Mouse (Mus musculus) MEL (cell line): ENCODE results near the gene Egr4. TPM values are rescaled to one million over a fixed set of nuclear protein-coding genes. Genes with fewer than 3 reads are reported as not detected.

Source experiments
- DNase-seq: peaks from one replicate; pipeline ENCODE4 v3.0.0; 2011; ENCODE audit warnings: low read depth, low spot score
- H3K27ac ChIP-seq: 2 replicates; pipeline ENCODE4 v1.5.1; 2012; ENCODE audit warnings: low read depth, mild to moderate bottlenecking, control low read depth, low read length, moderate library complexity; ENCODE audit not compliant: control insufficient read depth
- H3K27me3 ChIP-seq, 2 experiments: fragments of 150-350 bp in 1 of 2; sonication (generic) in 1 of 2; 2 replicates each; pipeline ENCODE4 v1.6.1; 2012; ENCODE audit warnings: low read length in 2 of 2, mild to moderate bottlenecking in 2 of 2, improper control_type of control experiment in 1 of 2, moderate library complexity in 1 of 2; ENCODE audit not compliant: insufficient read depth in 2 of 2, control insufficient read depth in 1 of 2
- H3K36me3 ChIP-seq, 2 experiments: 2 replicates each; pipeline ENCODE4 v1.6.1; 2012 to 2014; ENCODE audit warnings: low read length in 2 of 2, improper control_type of control experiment in 1 of 2, inconsistent platforms in 1 of 2, mild to moderate bottlenecking in 1 of 2; ENCODE audit not compliant: insufficient read depth in 2 of 2, control insufficient read depth in 1 of 2
- H3K4me1 ChIP-seq, 2 experiments: fragments of 150-350 bp in 1 of 2; sonication (generic) in 1 of 2; 2 replicates each; pipeline ENCODE4 v1.6.1; 2012; ENCODE audit warnings: low read length in 2 of 2, improper control_type of control experiment in 1 of 2, mild to moderate bottlenecking in 1 of 2; ENCODE audit not compliant: insufficient read depth in 2 of 2, control insufficient read depth in 1 of 2
- H3K4me3 ChIP-seq, 2 experiments: fragments of 150-350 bp in 1 of 2; sonication (generic) in 1 of 2; 2 replicates each; pipeline ENCODE4 v1.5.1; 2012; ENCODE audit warnings: low read depth in 2 of 2, low read length in 2 of 2, mild to moderate bottlenecking in 2 of 2, moderate library complexity in 2 of 2, control low read depth in 1 of 2, improper control_type of control experiment in 1 of 2; ENCODE audit not compliant: control insufficient read depth in 1 of 2, insufficient read depth in 1 of 2
- H3K79me2 ChIP-seq: 2 replicates; pipeline ENCODE4 v1.6.1; 2012; ENCODE audit warnings: mild to moderate bottlenecking, low read length, moderate library complexity; ENCODE audit not compliant: control insufficient read depth, poor library complexity, insufficient read depth
- H3K9ac ChIP-seq: 2 replicates; pipeline ENCODE4 v1.6.1; 2012; ENCODE audit warnings: low read depth, mild to moderate bottlenecking, control low read depth, low read length, moderate library complexity; ENCODE audit not compliant: control insufficient read depth, poor library complexity, severe bottlenecking
- H3K9me3 ChIP-seq: fragments of 150-350 bp; sonication (generic); replicated peaks from 2 replicates; pipeline ENCODE4 v1.6.1; 2012; ENCODE audit warnings: mild to moderate bottlenecking, low read length, improper control_type of control experiment, moderate library complexity; ENCODE audit not compliant: insufficient read depth
- BHLHE40 ChIP-seq: IDR thresholded peaks from 2 replicates; pipeline ENCODE4 v1.6.1; 2012; ENCODE audit warnings: low read depth, mild to moderate bottlenecking, inconsistent platforms, low read length, improper control_type of control experiment, borderline replicate concordance
- CHD1 ChIP-seq: IDR thresholded peaks from 2 replicates; pipeline ENCODE4 v1.6.1; 2012; ENCODE audit warnings: low read depth, mild to moderate bottlenecking, inconsistent platforms, low read length, improper control_type of control experiment
- CTCF ChIP-seq, 3 experiments: IDR thresholded peaks in 2 of 3; conservative IDR thresholded peaks in 1 of 3; 2 replicates each; pipeline ENCODE4 v1.5.1; 2011 to 2012; ENCODE audit warnings: low read length in 3 of 3, low read depth in 2 of 3, mild to moderate bottlenecking in 2 of 3, improper control_type of control experiment in 1 of 3, inconsistent platforms in 1 of 3, mixed read lengths in 1 of 3, moderate library complexity in 1 of 3; ENCODE audit not compliant: control insufficient read depth in 1 of 3, insufficient read depth in 1 of 3, poor library complexity in 1 of 3, severe bottlenecking in 1 of 3
- E2F4 ChIP-seq: IDR thresholded peaks from 2 replicates; pipeline ENCODE4 v1.6.1; 2011; ENCODE audit warnings: low read depth, low read length, improper control_type of control experiment, borderline replicate concordance
- GABPA ChIP-seq: IDR thresholded peaks from 2 replicates; pipeline ENCODE4 v1.6.1; 2012; ENCODE audit warnings: low read depth, mild to moderate bottlenecking, inconsistent platforms, low read length, improper control_type of control experiment, moderate library complexity
- GATA1 ChIP-seq: IDR thresholded peaks from 2 replicates; pipeline ENCODE4 v1.6.1; 2011; ENCODE audit warnings: low read depth, low read length, improper control_type of control experiment
- MAX ChIP-seq: IDR thresholded peaks from 2 replicates; pipeline ENCODE4 v1.6.1; 2011; ENCODE audit warnings: low read length, improper control_type of control experiment
- MEF2A ChIP-seq: IDR thresholded peaks from 2 replicates; pipeline ENCODE4 v1.6.1; 2014; ENCODE audit warnings: low read depth, mild to moderate bottlenecking, inconsistent platforms, low read length, improper control_type of control experiment; ENCODE audit not compliant: poor library complexity, insufficient replicate concordance, severe bottlenecking; ENCODE audit errors: extremely low read depth
- MYB ChIP-seq: IDR thresholded peaks from 2 replicates; pipeline ENCODE4 v1.6.1; 2011; ENCODE audit warnings: mild to moderate bottlenecking, low read depth, low read length, improper control_type of control experiment
- MYC ChIP-seq: IDR thresholded peaks from 2 replicates; pipeline ENCODE4 v1.6.1; 2011; ENCODE audit warnings: low read depth, mild to moderate bottlenecking, low read length, improper control_type of control experiment, moderate library complexity
- NELFE ChIP-seq: IDR thresholded peaks from 2 replicates; pipeline ENCODE4 v1.6.1; 2011; ENCODE audit warnings: low read depth, low read length, improper control_type of control experiment
- NRF1 ChIP-seq: IDR thresholded peaks from 2 replicates; pipeline ENCODE4 v1.6.1; 2014; ENCODE audit warnings: low read depth, mild to moderate bottlenecking, inconsistent platforms, low read length, improper control_type of control experiment, moderate library complexity; ENCODE audit not compliant: poor library complexity, insufficient read depth, severe bottlenecking
- POLR2A ChIP-seq, 2 experiments: IDR thresholded peaks; 2 replicates each; pipeline ENCODE4 v1.6.1; 2011 to 2012; ENCODE audit warnings: low read length in 2 of 2, mild to moderate bottlenecking in 2 of 2, control low read depth in 1 of 2, improper control_type of control experiment in 1 of 2, low read depth in 1 of 2, moderate library complexity in 1 of 2; ENCODE audit not compliant: control insufficient read depth in 1 of 2, insufficient read depth in 1 of 2, poor library complexity in 1 of 2
- SMC3 ChIP-seq: IDR thresholded peaks from 2 replicates; pipeline ENCODE4 v1.6.1; 2011; ENCODE audit warnings: low read depth, low read length, improper control_type of control experiment
- TCF12 ChIP-seq: IDR thresholded peaks from 2 replicates; pipeline ENCODE4 v1.6.1; 2014; ENCODE audit warnings: low read depth, mild to moderate bottlenecking, inconsistent platforms, low read length, improper control_type of control experiment, moderate library complexity
- USF1 ChIP-seq: IDR thresholded peaks from 2 replicates; pipeline ENCODE4 v1.6.1; 2014; ENCODE audit warnings: low read depth, mild to moderate bottlenecking, inconsistent platforms, low read length, improper control_type of control experiment, moderate library complexity
- ZKSCAN1 ChIP-seq: IDR thresholded peaks from 2 replicates; pipeline ENCODE4 v1.6.1; 2012; ENCODE audit warnings: low read depth, mild to moderate bottlenecking, inconsistent platforms, low read length, improper control_type of control experiment, moderate library complexity
- polyA plus RNA-seq, 2 experiments: library from polyadenylated mRNA; stranded (reverse) in 1 of 2; unstranded in 1 of 2; fragments of >175 nt in 1 of 2; fragments of >200 nt in 1 of 2; gene quantifications; 2 replicates each; pipeline versions ENCODE4 v1.2.1 to v1.2.4; 2012; ENCODE audit warnings: low replicate concordance in 2 of 2, low read depth in 1 of 2; ENCODE audit not compliant: insufficient read length in 2 of 2, insufficient read depth in 1 of 2, missing spikeins in 1 of 2
- total RNA-seq: library from RNA; depleted of rRNA; stranded (reverse); fragments of 300-350 nt; gene quantifications from 2 replicates; pipeline ENCODE4 v1.2.3, GENCODE M21; 2012

Gene Egr4
- total and polyA plus RNA-seq, 3 experiments: not detected

GRCm38 (mm10) chr6:85475581-85475980 lies 37.8 kb downstream of the Egr4 start:
- no peaks in the 10 kb centered on the region for H3K4me1 ChIP-seq
- no peaks in the 10 kb centered on the region for H3K79me2 ChIP-seq
- DNase-seq: no peak
- no peaks in the 10 kb centered on the region for H3K27me3 ChIP-seq
- no peak overlapping the region for H3K4me3 ChIP-seq
- no peak overlapping the region for H3K27ac ChIP-seq
- H3K9me3 ChIP-seq: no peaks in the 10 kb centered on the region
- no peak overlapping the region for H3K9ac ChIP-seq
- TF ChIP-seq MYC (no peak), ZKSCAN1 (no peak), MYB (no peak), NELFE (no peak)
- TF ChIP-seq, all 39 proteins: peak for 0
- H3K36me3 ChIP-seq: no peaks in the 10 kb centered on the region

DNA sequence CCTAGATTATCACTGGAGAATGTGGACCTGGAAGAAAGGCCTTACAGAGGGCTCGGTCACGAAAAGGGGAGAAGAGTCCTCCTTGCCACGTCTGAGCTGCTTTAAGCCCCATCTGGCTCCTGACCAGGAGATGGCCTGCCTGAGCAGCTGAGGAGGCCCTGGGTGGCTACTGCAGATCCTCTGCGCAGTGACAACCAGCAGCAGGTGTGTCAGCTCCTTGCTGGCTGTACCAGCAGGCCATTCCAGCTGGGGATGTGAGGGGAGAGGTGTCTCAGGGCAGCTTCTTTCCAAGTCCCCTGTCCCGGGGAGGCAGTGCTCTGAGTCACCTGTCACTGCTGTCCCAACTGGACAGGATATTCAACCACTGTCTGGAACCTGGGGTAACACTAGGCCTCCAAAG lies 40.8 kb downstream of the Egr4 start:
- TF ChIP-seq CTCF (IDR thresholded peaks at IDR 0.05 in 2 of 3, conservative IDR thresholded peaks at IDR 0.05 in 1 of 3; ENCODE audit: control insufficient read depth in 1 of 3, insufficient read depth in 1 of 3, low read depth in 2 of 3, low read length in 3 of 3, poor library complexity in 1 of 3, severe bottlenecking in 1 of 3) (no peak; a peak in 1 of 6 replicates), CHD1 (no peak), GATA1 (no peak), GABPA (no peak), MAX (no peak), POLR2A (IDR thresholded peaks at IDR 0.05; ENCODE audit: control insufficient read depth in 1 of 2, insufficient read depth in 1 of 2, low read depth in 1 of 2, low read length in 2 of 2, poor library complexity in 1 of 2) (no peak), SMC3 (no peak), TCF12 (no peak), E2F4 (no peak), BHLHE40 (no peak), MEF2A (no peak), NRF1 (no peak), USF1 (no peak)
- TF ChIP-seq, all 39 proteins: peak for 0
- Histone ChIP-seq H3K4me1 (no peaks in the 10 kb centered on the region), H3K79me2 (no peaks in the 10 kb centered on the region), H3K27ac (no peak overlapping the region), H3K36me3 (peaks cover 0 to under 1% of the 10 kb centered on the region in 2 experiments; a peak in 1 of 4 replicates), H3K27me3 (no peaks in the 10 kb centered on the region), H3K4me3 (no peak overlapping the region), H3K9ac (no peak overlapping the region), H3K9me3 (no peaks in the 10 kb centered on the region)
- DNase-seq: no peak
